Mouse (Mus musculus): ENCODE data around the gene Fam83c.

DNA sequence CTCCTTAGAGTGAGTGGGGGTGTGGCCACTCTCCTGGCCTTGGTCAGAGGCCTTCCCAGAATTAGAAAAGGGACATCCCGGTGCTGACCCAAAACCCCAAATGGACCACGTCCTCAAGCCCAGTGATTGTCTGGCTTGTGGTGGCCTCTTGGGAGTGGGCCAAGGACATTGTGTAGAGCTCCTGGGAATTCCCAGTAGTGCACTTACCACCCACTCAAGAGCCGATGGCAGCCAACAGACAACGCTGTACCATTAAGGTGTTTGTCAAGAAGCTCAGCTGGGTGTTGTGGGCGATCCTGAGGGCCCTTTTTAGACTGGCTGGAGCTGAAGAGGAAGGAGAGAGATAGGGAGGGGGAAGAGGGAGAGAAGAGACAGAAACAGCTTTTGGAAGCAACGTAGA lies 50.1 kb downstream of the Fam83c start:
- TF ChIP-seq POLR2A (IDR thresholded peaks at IDR 0.05; ENCODE audit: insufficient read depth, low read depth, low read length) (no peak), CTCF (IDR thresholded peaks at IDR 0.05; ENCODE audit: insufficient read depth, low read depth, low read length) (no peak)

All from olfactory bulb, adult 2 months (tissue).